Mouse (Mus musculus) hematopoietic stem cell, adult 5-6 weeks (primary cell): ENCODE data around the gene Slc22a23. TPM values are rescaled to one million over a fixed set of nuclear protein-coding genes. Genes with fewer than 3 reads are reported as not detected.
A peak's percentile ranks its signal among the peaks of the same experiment; 100 is the strongest.

Experiments used
- ATAC-seq, 2 experiments: fragments of 125-278 bp in 1 of 2; replicated peaks in 1 of 2; 2 replicates each; pipeline ENCODE4 v1.8.0; 2016 to 2017; ENCODE audit warnings: inconsistent platforms in 2 of 2, mild to moderate bottlenecking in 2 of 2, moderate number of reproducible peaks in 2 of 2, low read depth in 1 of 2, moderate TSS enrichment in 1 of 2; ENCODE audit not compliant: low FRiP score in 2 of 2, poor library complexity in 2 of 2, severe bottlenecking in 2 of 2, insufficient read depth in 1 of 2, low TSS enrichment in 1 of 2
- total RNA-seq: library from RNA; stranded (forward); fragments of 172-1452, 232-1000 nt; gene quantifications from 2 replicates; pipeline ENCODE4 v1.2.3, GENCODE M21; 2017

Gene Slc22a23
- total RNA-seq, 1 experiment from 2014 or later: 5.1 TPM

GRCm38 (mm10) chr13:34149463-34150176 lies 195.4 kb downstream of the Slc22a23 start:
- ATAC-seq: no peak

GRCm38 (mm10) chr13:34148767-34149392 lies 196.1 kb downstream of the Slc22a23 start:
- ATAC-seq: peak; percentile 59 to 66

DNA sequence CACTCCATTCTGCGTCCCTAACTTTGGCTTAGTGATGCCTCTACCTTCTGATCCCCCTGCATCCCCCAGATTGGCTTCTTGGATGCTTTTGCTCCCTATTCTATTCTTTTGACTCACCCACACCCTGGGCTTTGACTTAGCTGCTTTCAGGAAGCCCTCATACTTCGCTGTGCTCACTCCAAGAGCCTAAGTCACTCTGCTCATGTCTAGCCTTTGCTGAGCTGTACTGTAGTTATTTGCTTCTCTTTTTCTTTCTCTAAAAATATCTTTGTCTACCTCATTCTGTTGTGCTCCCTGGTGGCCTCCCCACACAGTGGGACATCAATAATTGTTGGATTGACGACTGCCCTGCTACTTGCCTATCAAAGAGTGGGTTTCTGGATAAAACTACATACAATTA lies 196.8 kb downstream of the Slc22a23 start:
- no peak; a peak in 1 of 4 replicates for ATAC-seq

- ATAC-seq: no peak
Measured at GRCm38 (mm10) chr13:34146916-34147315, 198.1 kb downstream of the Slc22a23 start.

GRCm38 (mm10) chr13:34143389-34143788 lies 201.6 kb downstream of the Slc22a23 start:
- no peak for ATAC-seq

DNA sequence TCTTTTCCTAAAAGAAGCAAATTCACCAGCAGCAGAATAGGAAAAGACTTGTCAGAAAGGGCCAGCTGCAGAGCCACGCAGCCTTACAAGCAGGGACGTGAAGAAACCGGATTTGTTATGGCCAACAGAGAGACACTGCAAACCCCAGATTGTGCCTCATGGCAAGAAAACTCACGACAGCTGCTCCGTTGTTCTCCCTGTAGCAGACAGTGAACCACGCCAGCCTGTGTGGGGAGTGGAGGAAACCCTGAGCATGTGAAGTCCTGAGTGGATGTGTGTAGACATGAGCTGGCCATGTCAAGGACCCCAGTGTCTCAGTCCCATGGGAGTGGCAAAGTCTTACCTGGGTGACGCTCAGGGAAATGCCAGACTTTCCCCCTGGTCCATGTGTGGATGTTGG lies 208.4 kb downstream of the Slc22a23 start:
- no peak for ATAC-seq

DNA sequence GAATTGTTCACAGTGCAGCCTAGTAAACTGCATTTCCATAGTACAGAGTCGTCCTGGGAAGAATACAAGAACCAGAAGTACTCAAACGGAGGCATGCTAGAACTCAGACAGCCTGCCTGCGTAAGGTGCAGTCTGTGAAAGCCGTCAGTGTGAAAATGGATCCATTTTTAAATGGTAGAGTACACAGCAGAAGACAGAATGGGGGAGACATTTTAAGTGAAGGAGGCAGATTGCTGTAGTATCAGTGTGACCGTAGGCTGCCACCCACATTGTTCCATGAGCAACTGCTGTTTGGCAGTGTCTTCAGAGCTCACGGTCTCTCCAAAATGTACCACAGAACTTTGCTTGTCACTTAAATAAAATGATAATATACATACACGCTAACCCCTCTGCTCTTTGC lies 210.7 kb downstream of the Slc22a23 start:
- no peak for ATAC-seq

DNA sequence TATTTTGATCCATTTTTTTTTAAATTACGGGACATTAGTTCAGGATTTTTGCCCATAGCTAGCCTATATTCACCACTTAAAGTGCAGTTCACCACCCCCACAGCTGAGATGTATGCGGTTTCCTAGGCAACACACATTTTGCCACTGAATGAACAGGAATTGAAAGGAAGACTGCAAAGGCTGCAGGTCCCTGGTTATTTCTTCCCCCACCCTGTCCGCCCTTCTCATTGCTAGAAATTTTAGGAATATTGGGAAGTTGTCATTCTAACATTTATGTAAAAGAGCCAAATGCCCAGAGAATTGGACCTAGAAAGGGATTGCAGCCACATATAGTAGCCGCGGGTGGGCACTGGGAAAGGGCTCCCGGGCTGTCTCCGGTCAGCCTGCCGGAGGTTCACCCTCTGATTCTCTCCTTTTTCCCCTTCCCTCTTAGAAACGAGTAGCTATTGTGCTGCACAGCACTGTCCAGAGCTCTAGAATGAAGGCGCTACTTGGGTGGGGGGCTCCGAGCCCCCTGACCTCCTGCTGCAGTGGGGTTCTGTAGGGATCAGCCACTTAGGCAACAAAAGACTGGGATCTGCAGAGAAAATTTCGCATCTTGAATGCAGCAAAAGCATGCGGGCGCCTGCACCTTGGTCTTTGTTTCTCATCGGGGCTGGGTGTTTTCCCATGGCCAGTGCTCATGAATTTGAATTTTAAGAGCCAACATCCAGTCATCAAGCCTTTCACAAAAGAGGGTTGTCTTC lies 211.5 kb downstream of the Slc22a23 start:
- ATAC-seq: no peak

DNA sequence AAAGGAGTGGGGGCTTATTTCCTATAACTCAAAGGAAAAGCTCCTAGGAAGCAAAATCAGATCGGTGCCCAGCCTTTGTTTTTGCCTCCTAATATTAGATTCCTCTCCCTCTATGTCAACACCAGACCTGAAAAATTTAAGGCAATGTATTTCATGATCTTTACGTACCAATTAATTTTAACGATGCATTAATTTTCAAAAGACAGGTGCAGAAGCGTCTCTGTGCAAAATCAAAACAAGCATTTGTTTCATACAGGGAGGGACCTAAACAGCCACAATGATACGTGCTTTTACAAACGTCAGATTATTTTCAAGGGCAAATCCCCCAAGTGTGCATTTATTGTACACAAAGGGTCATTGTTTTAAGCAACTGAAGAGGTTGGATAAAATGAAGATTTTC lies 212.1 kb downstream of the Slc22a23 start:
- ATAC-seq: no peak

DNA sequence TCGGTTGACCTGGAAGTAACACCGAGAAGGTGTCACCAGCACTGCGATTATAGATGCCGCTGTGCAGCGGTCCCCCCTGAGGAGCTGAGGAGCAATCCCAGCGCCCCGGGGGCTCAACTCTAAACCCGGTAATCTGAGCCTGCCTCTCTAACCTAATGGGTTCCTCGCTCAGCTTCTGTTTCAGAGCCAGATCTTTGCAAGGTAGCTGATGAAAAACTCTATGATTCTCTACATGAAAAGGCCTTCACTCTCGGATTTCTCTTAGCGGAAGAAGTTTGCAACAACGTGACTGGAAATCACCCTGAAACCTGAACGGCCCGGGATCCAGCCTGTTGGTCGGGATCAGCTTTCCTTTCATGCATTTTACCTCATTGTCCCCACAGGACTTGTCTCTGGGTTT lies 212.7 kb downstream of the Slc22a23 start:
- no peak for ATAC-seq

- peak in 1 of 2 experiments; percentile 28; a peak in 1 of 4 replicates for ATAC-seq
Measured at GRCm38 (mm10) chr13:34131708-34132060, 213.3 kb downstream of the Slc22a23 start.

GRCm38 (mm10) chr13:34131011-34131707 lies 213.8 kb downstream of the Slc22a23 start:
- peak; percentile 13 to 27; a peak in 1 of 4 replicates for ATAC-seq

DNA sequence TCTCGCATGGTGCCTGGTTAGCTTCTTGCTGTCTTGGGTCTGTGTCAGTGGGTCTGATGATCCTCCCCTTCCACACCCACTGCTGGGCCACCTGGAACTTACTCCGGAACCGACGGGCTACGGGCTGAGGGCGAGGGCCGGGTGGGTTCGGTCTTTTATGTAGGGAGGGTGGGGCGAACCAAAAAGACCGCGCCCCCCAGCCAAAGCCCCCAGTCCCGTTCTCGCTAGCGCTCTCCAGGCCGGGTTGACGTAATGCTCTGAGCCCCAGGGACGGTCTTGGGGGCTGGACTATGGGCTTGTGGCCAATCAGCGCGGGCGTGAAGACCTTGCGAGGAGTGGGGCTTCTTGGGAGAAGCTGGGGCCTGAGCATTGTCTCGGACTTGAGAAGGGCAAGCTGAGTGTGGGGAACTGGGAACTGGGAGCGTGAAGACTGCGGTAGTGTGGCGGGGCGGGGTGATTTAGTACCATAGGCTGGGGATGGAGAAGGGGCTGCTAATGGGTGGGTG lies 214.7 kb downstream of the Slc22a23 start, which contains the start of gene Tubb2b:
Tubb2b (minus strand) TSS at position 241 of the 506 bp plus-strand sequence.
- ATAC-seq: peak; percentile 39 to 54; a peak in 3 of 4 replicates

GRCm38 (mm10) chr13:34129485-34130225 lies 215.3 kb downstream of the Slc22a23 start:
- peak; percentile 2 to 26; a peak in 2 of 4 replicates for ATAC-seq
